ENCODE assay signal across 9 mouse cellular contexts in genomic region chr11:64396331-64396881, GRCm38 (mm10). TPM values are rescaled to one million over a fixed set of nuclear protein-coding genes. Genes with fewer than 3 reads are reported as not detected.
DNase-seq lines count a peak whose midpoint lies in the region; ATAC-seq and TF ChIP-seq lines count a peak whose summit lies in the region.
"Had no signal": no experiment of that assay in that cellular context is flagged by ENCODE, and none has a peak within 500 bp of the region (broad histone marks: within the 10 kb centered on the region; RNA-seq: fewer than 3 reads in every experiment).

No protein-coding gene starts in this region.

- WGBS in lung, postnatal 0 days: 12% methylated on average over 7 of the region's 7 CpGs
- WGBS in embryonic facial prominence, embryonic 13.5 days: 17% methylated on average over 7 of the region's 7 CpGs
- WGBS in neural tube, embryonic 11.5 days: 8% methylated on average over 7 of the region's 7 CpGs

- no peak for TF ChIP-seq EP300 in lung, postnatal 0 days (IDR thresholded peaks at IDR 0.05)

- TF ChIP-seq CTCF in lung, postnatal 0 days (IDR thresholded peaks at IDR 0.05): no peak

- 0 out of 2 replicates have a peak, but pooled peaks cover 4% of the 10 kb centered on the region for H3K27me3 ChIP-seq in lung, postnatal 0 days (replicated peaks; ENCODE audit: insufficient read depth, low read length)
- no peaks in the 10 kb centered on the region for H3K27me3 ChIP-seq in embryonic facial prominence, embryonic 13.5 days
- H3K27me3 ChIP-seq in neural tube, embryonic 11.5 days (ENCODE audit: control insufficient read depth, insufficient read depth, low read length): no peaks in the 10 kb centered on the region
- H3K27me3 ChIP-seq: liver, embryonic 13.5 days had no signal

- H3K9me3 ChIP-seq in lung, postnatal 0 days (ENCODE audit: low read length): no peaks in the 10 kb centered on the region
- H3K9me3 ChIP-seq in embryonic facial prominence, embryonic 13.5 days: 0 out of 2 replicates have a peak, but pooled peaks cover 3% of the 10 kb centered on the region
- no peaks in the 10 kb centered on the region for H3K9me3 ChIP-seq in neural tube, embryonic 11.5 days (ENCODE audit: control insufficient read depth, low read length)
- H3K9me3 ChIP-seq: liver, embryonic 13.5 days had no signal

- no peak overlapping the region for H3K27ac ChIP-seq in lung, postnatal 0 days (ENCODE audit: low read length)
- peak overlapping the region; percentile 48 for H3K27ac ChIP-seq in embryonic facial prominence, embryonic 13.5 days
- H3K27ac ChIP-seq in neural tube, embryonic 11.5 days (ENCODE audit: low read depth, low read length): no peak overlapping the region
- H3K27ac ChIP-seq: liver, embryonic 13.5 days had no signal

- H3K9ac ChIP-seq in lung, postnatal 0 days (replicated peaks; ENCODE audit: low read depth): no peak overlapping the region
- H3K9ac ChIP-seq in embryonic facial prominence, embryonic 13.5 days: no peak overlapping the region
- no peak overlapping the region for H3K9ac ChIP-seq in neural tube, embryonic 11.5 days (ENCODE audit: low read length)
- H3K9ac ChIP-seq: liver, embryonic 13.5 days had no signal

- peak; percentile 6 for DNase-seq in lung, postnatal 0 days (ENCODE audit: low spot score)
- DNase-seq in lung, postnatal 14 days: no peak
- peak; percentile 4 to 11 for DNase-seq in heart, postnatal 10 days
- DNase-seq in left cerebral cortex, adult 18-20 months (ENCODE audit: low spot score in 2 of 2): peak; percentile 74 to 78
- DNase-seq in neural tube, embryonic 11.5 days (ENCODE audit: low spot score): peak; percentile 67
- DNase-seq in urinary bladder, postnatal 10 days (ENCODE audit: low spot score): no peak
- no peak for DNase-seq in spleen, postnatal 14 days (ENCODE audit: low spot score in 2 of 2)
- DNase-seq: liver, embryonic 13.5 days had no signal

- ATAC-seq in lung, postnatal 0 days: 0 out of 2 replicates have a peak, but pooled peaks have one; percentile 17
- ATAC-seq in embryonic facial prominence, embryonic 13.5 days (ENCODE audit: insufficient number of reproducible peaks, insufficient read depth, low FRiP score, low TSS enrichment, low read depth): no peak
- ATAC-seq in neural tube, embryonic 11.5 days (ENCODE audit: insufficient read depth, low FRiP score, low TSS enrichment): peak; percentile 76

- H3K36me3 ChIP-seq in lung, postnatal 0 days (ENCODE audit: insufficient read depth, low read length): no peaks in the 10 kb centered on the region
- no peaks in the 10 kb centered on the region for H3K36me3 ChIP-seq in embryonic facial prominence, embryonic 13.5 days
- H3K36me3 ChIP-seq in neural tube, embryonic 11.5 days (ENCODE audit: control insufficient read depth, insufficient read depth, low read length): no peaks in the 10 kb centered on the region
- H3K36me3 ChIP-seq: liver, embryonic 13.5 days had no signal

- intact Hi-C loops in heart, postnatal 10 days (cut with DNase I): no loop called here

- no peak overlapping the region; the same call in 1 of the 2 replicates for H3K4me3 ChIP-seq in lung, postnatal 0 days (ENCODE audit: low read depth, low read length)
- peak overlapping the region; percentile 18; the same call in 1 of the 2 replicates for H3K4me3 ChIP-seq in embryonic facial prominence, embryonic 13.5 days
- H3K4me3 ChIP-seq in neural tube, embryonic 11.5 days (ENCODE audit: low read depth, low read length): no peak overlapping the region
- H3K4me3 ChIP-seq: liver, embryonic 13.5 days had no signal

- H3K4me2 ChIP-seq in lung, postnatal 0 days (replicated peaks; ENCODE audit: low read depth, low read length): peak overlapping the region; percentile 37; the same call in 1 of the 2 replicates
- peak overlapping the region; percentile 44 for H3K4me2 ChIP-seq in embryonic facial prominence, embryonic 13.5 days
- H3K4me2 ChIP-seq in neural tube, embryonic 11.5 days (ENCODE audit: low read depth): peak overlapping the region; percentile 13
- H3K4me2 ChIP-seq: liver, embryonic 13.5 days had no signal

- no peaks in the 10 kb centered on the region for H3K4me1 ChIP-seq in lung, postnatal 0 days (ENCODE audit: insufficient read depth, low read depth, low read length)
- H3K4me1 ChIP-seq in embryonic facial prominence, embryonic 13.5 days: peaks cover 21% of the 10 kb centered on the region
- peaks cover 6% of the 10 kb centered on the region for H3K4me1 ChIP-seq in neural tube, embryonic 11.5 days (ENCODE audit: control insufficient read depth, insufficient read depth, low read length)
- H3K4me1 ChIP-seq: liver, embryonic 13.5 days had no signal

RNA-seq across cellular contexts. Expression of gene Hs3st3a1, which starts 38.7 kb away (rescaled TPM):
- polyA plus RNA-seq in lung, postnatal 0 days (2015; fragmentation: Nextera tagmentation; extraction: Ambion mirVana): 0.25 and 0.26 TPM in 2 replicates
- 3.0 and 3.7 TPM in 2 replicates for polyA plus RNA-seq in embryonic facial prominence, embryonic 13.5 days (2015; fragmentation: Nextera tagmentation; extraction: Ambion mirVana)
- total RNA-seq in heart, postnatal 10 days (2021): under 1 TPM; 0.25 to 0.60 TPM
- total RNA-seq in left cerebral cortex, adult 18-20 months (2021): 1 to 10 TPM; 2.0 TPM
- 3.0 and 3.6 TPM in 2 replicates for polyA plus RNA-seq in neural tube, embryonic 11.5 days (2014; fragmentation: Nextera tagmentation; extraction: Ambion mirVana)

RNA-seq across cellular contexts. Expression of gene F930015N05Rik, which starts 40.0 kb away (rescaled TPM):
- not detected in 2 replicates for polyA plus RNA-seq in lung, postnatal 0 days (2015; fragmentation: Nextera tagmentation; extraction: Ambion mirVana)
- 1.0 and 2.5 TPM in 2 replicates for polyA plus RNA-seq in embryonic facial prominence, embryonic 13.5 days (2015; fragmentation: Nextera tagmentation; extraction: Ambion mirVana)
- under 1 TPM in 1 of 2 experiments, not detected in 1; 0.22 TPM for total RNA-seq in heart, postnatal 10 days (2021)
- total RNA-seq in left cerebral cortex, adult 18-20 months (2021): 1 to 10 TPM; 1.3 to 1.4 TPM
- 1.6 and 1.8 TPM in 2 replicates for polyA plus RNA-seq in neural tube, embryonic 11.5 days (2014; fragmentation: Nextera tagmentation; extraction: Ambion mirVana)

Comparison
In these comparisons a context has a peak if more than half of its experiments do, and no peak if none do; other contexts are left out.
1. DNase-seq: peak in lung, postnatal 0 days (single experiment), heart, postnatal 10 days (2 of 2), left cerebral cortex, adult 18-20 months (2 of 2) and neural tube, embryonic 11.5 days (single experiment); none in lung, postnatal 14 days (single experiment), urinary bladder, postnatal 10 days (single experiment) and spleen, postnatal 14 days (0 of 2).
2. Peak in every context shown above with its lines, with median percentiles within 50 percentile points of each other: H3K4me2 ChIP-seq.